Mouse (Mus musculus) testis, adult 2 months (tissue): ENCODE results near the gene Rbm20. TPM values are rescaled to one million over a fixed set of nuclear protein-coding genes. Genes with fewer than 3 reads are reported as not detected.

ENCODE experiments used
- H3K27ac ChIP-seq: fragments of 200-500 bp; 2 replicates; pipeline ENCODE4 v1.5.1; 2012; ENCODE audit warnings: low read depth, low read length; ENCODE audit not compliant: control insufficient read depth, insufficient read depth
- H3K27me3 ChIP-seq: fragments of 200-500 bp; 2 replicates; pipeline ENCODE4 v1.6.1; 2012; ENCODE audit warnings: mild to moderate bottlenecking, low read length, moderate library complexity; ENCODE audit not compliant: control insufficient read depth, insufficient read depth
- H3K36me3 ChIP-seq: fragments of 200-500 bp; 2 replicates; pipeline ENCODE4 v1.6.1; 2012; ENCODE audit warnings: mild to moderate bottlenecking, low read length; ENCODE audit not compliant: control insufficient read depth, insufficient read depth
- H3K4me1 ChIP-seq: fragments of 200-500 bp; 2 replicates; pipeline ENCODE4 v1.6.1; 2012; ENCODE audit warnings: low read length; ENCODE audit not compliant: control insufficient read depth, insufficient read depth
- H3K4me3 ChIP-seq: fragments of 200-500 bp; 2 replicates; pipeline ENCODE4 v1.5.1; 2012; ENCODE audit warnings: low read depth, mild to moderate bottlenecking, low read length, moderate library complexity, mixed read lengths; ENCODE audit not compliant: control insufficient read depth
- CTCF ChIP-seq: fragments of 200-500 bp; IDR thresholded peaks from 2 replicates; pipeline ENCODE4 v1.5.1; 2012; ENCODE audit warnings: low read depth, mild to moderate bottlenecking, inconsistent platforms, low read length, moderate library complexity; ENCODE audit not compliant: control insufficient read depth, insufficient read depth, insufficient replicate concordance
- POLR2A ChIP-seq: fragments of 200-500 bp; IDR thresholded peaks from 2 replicates; pipeline ENCODE4 v1.6.1; 2012; ENCODE audit warnings: low read depth, mild to moderate bottlenecking, inconsistent platforms, low read length, moderate library complexity; ENCODE audit not compliant: control insufficient read depth
- polyA plus RNA-seq: library from polyadenylated mRNA; depleted of rRNA; stranded (reverse); fragments of >200 nt; gene quantifications from 2 replicates; pipeline ENCODE4 v1.2.3, GENCODE M21; 2012

Gene Rbm20
- polyA plus RNA-seq, 1 experiment, result 0.78 TPM

GRCm38 (mm10) chr19:53793994-53794890 is 117.1 kb downstream of the Rbm20 start:
- no peaks in the 10 kb centered on the region; the same call in 1 of the 2 replicates for H3K4me1 ChIP-seq
- no peaks in the 10 kb centered on the region for H3K27me3 ChIP-seq
- no peak overlapping the region for H3K4me3 ChIP-seq

GRCm38 (mm10) chr19:53794996-53795395 is 117.9 kb downstream of the Rbm20 start:
- no peak overlapping the region for H3K27ac ChIP-seq
- no peak overlapping the region for H3K4me3 ChIP-seq
- no peak for TF ChIP-seq POLR2A
- no peak for TF ChIP-seq CTCF
- H3K27me3 ChIP-seq, result no peaks in the 10 kb centered on the region
- H3K36me3 ChIP-seq, result no peaks in the 10 kb centered on the region
- H3K4me1 ChIP-seq, result no peaks in the 10 kb centered on the region; the same call in 1 of the 2 replicates

More at GRCm38 (mm10) chr19:53793994-53794890, 117.1 kb downstream of the Rbm20 start:
- no peaks in the 10 kb centered on the region for H3K36me3 ChIP-seq
- H3K27ac ChIP-seq, result no peak overlapping the region
- TF ChIP-seq CTCF, result no peak
- no peak for TF ChIP-seq POLR2A

DNA sequence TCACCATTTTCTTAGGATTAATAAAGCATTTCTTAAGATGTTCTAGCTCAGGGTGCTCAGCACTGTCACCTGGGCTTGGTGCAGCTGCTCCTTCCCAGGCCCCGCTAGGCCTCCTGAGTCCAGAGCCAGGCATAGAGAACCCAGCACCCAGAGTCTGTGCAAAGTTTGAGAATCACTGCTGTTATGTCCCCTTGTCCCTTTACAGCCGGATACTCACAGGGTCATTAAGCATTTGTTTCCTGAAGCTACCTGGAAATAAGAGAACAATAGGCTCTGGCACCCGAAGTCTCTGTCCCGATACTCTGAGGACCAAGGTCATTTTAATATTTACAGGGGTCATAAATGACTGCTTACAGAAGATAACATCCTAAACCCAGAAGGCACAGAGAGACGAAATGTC is 118.9 kb downstream of the Rbm20 start:
- Histone ChIP-seq H3K36me3 (no peaks in the 10 kb centered on the region), H3K4me3 (no peak overlapping the region), H3K4me1 (no peaks in the 10 kb centered on the region; the same call in 1 of the 2 replicates), H3K27ac (no peak overlapping the region), H3K27me3 (no peaks in the 10 kb centered on the region)
- TF ChIP-seq CTCF (no peak), POLR2A (no peak)

- TF ChIP-seq POLR2A (no peak), CTCF (no peak)
- Histone ChIP-seq H3K4me3 (no peak overlapping the region), H3K27ac (no peak overlapping the region), H3K4me1 (no peaks in the 10 kb centered on the region; the same call in 1 of the 2 replicates), H3K27me3 (no peaks in the 10 kb centered on the region), H3K36me3 (no peaks in the 10 kb centered on the region)
Observed at GRCm38 (mm10) chr19:53797770-53798169, 120.7 kb downstream of the Rbm20 start.

DNA sequence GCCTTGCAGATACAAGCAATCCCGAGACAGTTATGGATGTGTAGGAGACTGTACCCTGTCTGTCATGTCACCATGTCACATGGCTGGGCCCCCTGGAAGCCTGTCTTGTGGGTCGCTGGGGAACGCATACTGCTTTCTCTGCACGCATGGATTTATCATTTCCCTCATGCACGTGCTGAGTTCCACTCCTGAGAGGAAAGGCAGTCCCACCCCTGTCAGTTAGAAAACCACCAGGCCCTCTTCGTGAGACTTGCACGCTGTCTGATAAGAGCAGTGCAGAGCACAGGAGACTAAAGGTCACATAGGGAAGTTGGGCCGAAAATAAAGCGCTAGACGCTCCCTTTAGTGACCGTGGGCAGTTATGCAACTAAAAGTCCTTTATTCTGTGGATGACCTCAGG is 122.8 kb downstream of the Rbm20 start:
- TF ChIP-seq POLR2A (no peak), CTCF (no peak)
- H3K27me3 ChIP-seq, result no peaks in the 10 kb centered on the region
- H3K4me1 ChIP-seq, result no peaks in the 10 kb centered on the region
- no peak overlapping the region for H3K27ac ChIP-seq
- no peaks in the 10 kb centered on the region for H3K36me3 ChIP-seq
- no peak overlapping the region for H3K4me3 ChIP-seq

GRCm38 (mm10) chr19:53800365-53800999 is 123.4 kb downstream of the Rbm20 start:
- Histone ChIP-seq H3K36me3 (no peaks in the 10 kb centered on the region), H3K4me1 (no peaks in the 10 kb centered on the region), H3K4me3 (no peak overlapping the region), H3K27me3 (no peaks in the 10 kb centered on the region), H3K27ac (no peak overlapping the region)
- no peak for TF ChIP-seq POLR2A
- no peak for TF ChIP-seq CTCF

DNA sequence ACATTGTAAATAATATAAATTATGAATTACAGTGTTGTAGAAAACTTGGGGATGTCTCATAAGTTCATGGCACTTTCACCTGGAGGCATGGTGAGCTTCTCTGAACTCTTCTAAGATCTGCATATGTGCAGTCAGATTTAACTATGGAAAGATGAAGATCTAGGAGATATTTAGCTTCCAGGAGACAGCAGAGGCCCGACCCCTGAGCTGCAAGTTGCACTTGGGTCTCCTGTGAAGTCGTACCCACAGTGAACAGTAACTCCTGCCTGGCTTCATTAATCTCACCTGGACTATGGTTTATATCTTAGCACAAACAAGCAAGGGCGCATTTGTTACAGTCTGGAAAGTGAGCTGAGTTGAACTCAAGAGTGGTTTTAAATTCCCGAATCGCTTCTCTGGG is 124.3 kb downstream of the Rbm20 start:
- H3K27ac ChIP-seq, result no peak overlapping the region
- no peak overlapping the region for H3K4me3 ChIP-seq
- no peak for TF ChIP-seq POLR2A
- TF ChIP-seq CTCF, result no peak
- H3K27me3 ChIP-seq, result no peaks in the 10 kb centered on the region
- no peaks in the 10 kb centered on the region for H3K36me3 ChIP-seq
- no peaks in the 10 kb centered on the region; the same call in 1 of the 2 replicates for H3K4me1 ChIP-seq
